Mouse (Mus musculus): ENCODE data around the gene Hist1h2af.

GRCm38 (mm10) chr13:23577835-23578234 lies 44.1 kb downstream of the Hist1h2af start:
- no peak for TF ChIP-seq CTCF (IDR thresholded peaks at IDR 0.05; ENCODE audit: control insufficient read depth, insufficient read depth, insufficient replicate concordance, low read depth, low read length)
- TF ChIP-seq POLR2A (IDR thresholded peaks at IDR 0.05; ENCODE audit: control insufficient read depth, low read depth, low read length): no peak
